Mouse (Mus musculus): ENCODE measurements around the gene Cd247.

DNA sequence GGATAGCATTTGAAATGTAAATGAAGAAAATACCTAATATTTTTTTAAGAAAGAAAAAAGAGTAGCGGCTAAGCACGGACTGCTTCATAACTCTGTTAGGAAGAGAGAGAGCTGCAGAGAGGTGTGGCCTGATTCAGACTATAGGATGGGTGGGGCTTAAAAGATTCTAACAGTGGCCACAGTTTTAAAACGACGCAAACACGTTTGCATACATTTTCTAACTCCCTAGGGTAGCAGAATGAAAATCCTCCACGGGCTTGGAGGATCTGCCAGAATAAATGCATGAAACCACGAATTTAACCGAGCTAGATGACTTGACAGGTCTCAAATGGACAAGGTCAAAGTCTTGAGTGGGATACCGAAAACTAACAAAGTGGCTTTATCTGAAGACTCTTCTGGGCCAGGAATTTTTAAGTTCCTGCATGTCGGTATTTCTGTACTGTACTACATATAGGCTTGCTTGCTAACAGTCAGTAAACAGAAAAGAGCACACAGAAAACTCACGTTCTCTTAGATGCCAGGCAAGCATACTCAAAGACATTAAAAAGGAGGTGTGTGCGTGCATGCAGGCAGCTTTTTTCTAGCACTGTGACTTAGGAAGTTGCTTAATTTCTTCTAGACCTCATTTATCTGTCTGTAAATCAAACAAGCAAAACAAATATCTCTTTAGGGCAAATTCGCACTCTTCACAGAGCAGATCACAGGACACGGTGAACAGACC lies 25.4 kb upstream of the Cd247 start:
- no peak for TF ChIP-seq CTCF (IDR thresholded peaks at IDR 0.05; ENCODE audit: control insufficient read depth, insufficient read depth, insufficient read length)
- no peak for TF ChIP-seq FOSL1 (IDR thresholded peaks at IDR 0.05; ENCODE audit: insufficient read depth, low read length, poor library complexity, severe bottlenecking)
- no peak for TF ChIP-seq MAX (IDR thresholded peaks at IDR 0.05)
- TF ChIP-seq USF1 (IDR thresholded peaks at IDR 0.05; ENCODE audit: low read depth): no peak
- TF ChIP-seq MYOG (IDR thresholded peaks at IDR 0.05; ENCODE audit: control insufficient read depth, extremely low read depth, insufficient read length): no peak
- TF ChIP-seq CEBPB (IDR thresholded peaks at IDR 0.05; ENCODE audit: low read depth): no peak
